In the genomic region with DNA sequence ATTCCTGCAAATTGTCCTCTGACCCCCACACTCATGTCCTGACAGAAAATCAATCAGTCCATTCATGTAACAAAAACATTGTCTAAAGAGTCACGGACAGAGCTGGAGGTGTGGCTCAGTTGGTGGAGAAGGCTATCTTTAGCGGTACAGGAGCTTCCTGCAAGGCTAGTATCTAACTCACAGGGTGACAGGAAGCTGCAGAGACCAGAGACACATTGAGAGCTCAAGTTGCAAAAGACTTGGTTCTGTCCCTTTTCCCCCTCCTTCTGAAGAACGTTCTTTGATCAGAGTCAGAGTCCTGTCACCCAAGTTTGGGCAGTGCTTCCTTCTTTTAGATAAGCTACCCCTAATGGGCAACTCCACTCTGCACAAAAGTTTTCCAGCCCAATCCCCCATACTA, we compare ENCODE assay signal across 26 mouse cellular contexts. TPM values are rescaled to one million over a fixed set of nuclear protein-coding genes. Genes with fewer than 3 reads are reported as not detected.
DNase-seq lines count a peak whose midpoint lies in the region; ATAC-seq lines count a peak whose summit lies in the region.
"Had no signal": no experiment of that assay in that cellular context is flagged by ENCODE, and none has a peak within 500 bp of the region (broad histone marks: within the 10 kb centered on the region; RNA-seq: fewer than 3 reads in every experiment).

No protein-coding gene starts in this region.

- no peak overlapping the region for H3K4me2 ChIP-seq in intestine, embryonic 16.5 days (ENCODE audit: low read depth, low read length)
- no peak overlapping the region for H3K4me2 ChIP-seq in heart, embryonic 12.5 days
- H3K4me2 ChIP-seq: forebrain, embryonic 13.5 days; heart, embryonic 15.5 days; hindbrain, embryonic 13.5 days had no signal

- no peak for ATAC-seq in intestine, embryonic 16.5 days
- ATAC-seq in monocyte, adult 5-6 weeks (replicated peaks; ENCODE audit: insufficient number of reproducible peaks, low FRiP score, low TSS enrichment, poor library complexity, severe bottlenecking), result peak; percentile 32
- ATAC-seq in heart, embryonic 12.5 days (ENCODE audit: insufficient number of reproducible peaks, low FRiP score), result no peak
- ATAC-seq: activated CD4-positive, CD25-positive, alpha-beta regulatory T cell, adult 4 months; forebrain, embryonic 13.5 days; hindbrain, postnatal 0 days had no signal

- H3K4me3 ChIP-seq in intestine, embryonic 16.5 days (ENCODE audit: low read length), result no peak overlapping the region
- no peak overlapping the region for H3K4me3 ChIP-seq in heart, embryonic 12.5 days
- H3K4me3 ChIP-seq: embryonic facial prominence, embryonic 10.5 days; forebrain, embryonic 13.5 days; heart, embryonic 10.5 days; heart, embryonic 15.5 days; hindbrain, embryonic 13.5 days had no signal

- H3K4me1 ChIP-seq in intestine, embryonic 16.5 days (ENCODE audit: control insufficient read depth, insufficient read depth, low read length), result peaks cover 23% of the 10 kb centered on the region
- H3K4me1 ChIP-seq in heart, embryonic 12.5 days (replicated peaks), result peaks cover 19% of the 10 kb centered on the region

- H3K36me3 ChIP-seq in intestine, embryonic 16.5 days (ENCODE audit: control insufficient read depth, insufficient read depth, low read length), result no peaks in the 10 kb centered on the region
- no peaks in the 10 kb centered on the region for H3K36me3 ChIP-seq in heart, embryonic 12.5 days
- H3K36me3 ChIP-seq: embryonic facial prominence, embryonic 10.5 days; heart, embryonic 10.5 days; heart, embryonic 15.5 days; hindbrain, embryonic 13.5 days had no signal

- H3K9ac ChIP-seq in intestine, embryonic 16.5 days (ENCODE audit: low read depth, low read length), result no peak overlapping the region
- no peak overlapping the region for H3K9ac ChIP-seq in heart, embryonic 12.5 days
- H3K9ac ChIP-seq: forebrain, embryonic 13.5 days; heart, embryonic 15.5 days; hindbrain, embryonic 13.5 days had no signal

- DNase-seq in 416B (ENCODE audit: low read depth), result peak; percentile 94
- peak; percentile 7 for DNase-seq in T-cell, adult 2 months (ENCODE audit: low spot score)
- DNase-seq in adrenal gland, adult 2 months, result no peak
- no peak for DNase-seq in kidney, postnatal 14 days
- DNase-seq in adrenal gland, postnatal 4 days (ENCODE audit: low spot score in 2 of 2), result no peak
- DNase-seq: adrenal gland, adult 8-10 months; adrenal gland, postnatal 36 days; cerebellum, adult 11-12 months; cerebellum, adult 9-11 months; cerebellum, postnatal 36 days; gastrocnemius, postnatal 36 days; heart, adult 18-20 months; heart, postnatal 14 days had no signal

- 16% methylated on average over 3 of the region's 3 CpGs for WGBS in intestine, embryonic 16.5 days
- WGBS in heart, embryonic 12.5 days, result 6% methylated on average over 3 of the region's 3 CpGs

- H3K27ac ChIP-seq in intestine, embryonic 16.5 days (ENCODE audit: low read length), result peak overlapping the region; percentile 53
- H3K27ac ChIP-seq in heart, embryonic 12.5 days (ENCODE audit: poor library complexity, severe bottlenecking), result no peak overlapping the region
- H3K27ac ChIP-seq: embryonic facial prominence, embryonic 10.5 days; forebrain, embryonic 13.5 days; heart, embryonic 10.5 days; heart, embryonic 15.5 days; hindbrain, embryonic 13.5 days; hindbrain, postnatal 0 days had no signal

- H3K27me3 ChIP-seq in intestine, embryonic 16.5 days (replicated peaks; ENCODE audit: control insufficient read depth, insufficient read depth, low read length), result no peaks in the 10 kb centered on the region
- H3K27me3 ChIP-seq in heart, embryonic 12.5 days (replicated peaks), result no peaks in the 10 kb centered on the region
- H3K27me3 ChIP-seq: forebrain, embryonic 13.5 days; heart, embryonic 15.5 days had no signal

- no peaks in the 10 kb centered on the region for H3K9me3 ChIP-seq in intestine, embryonic 16.5 days (ENCODE audit: control insufficient read depth, low read length)
- no peaks in the 10 kb centered on the region for H3K9me3 ChIP-seq in heart, embryonic 12.5 days (replicated peaks)
- H3K9me3 ChIP-seq: embryonic facial prominence, embryonic 10.5 days; forebrain, embryonic 13.5 days; heart, embryonic 10.5 days; heart, embryonic 15.5 days; hindbrain, embryonic 13.5 days had no signal

RNA-seq across cellular contexts. Expression of gene Elmo2, which starts 3.4 kb away (rescaled TPM):
- 63.5 and 67.2 TPM in 2 replicates for polyA plus RNA-seq in intestine, embryonic 16.5 days (2015; fragmentation: Nextera tagmentation; extraction: Ambion mirVana)
- total RNA-seq in monocyte, adult 5-6 weeks (2017), result 120 to 175 TPM (median 140 TPM) in 3 replicates
- total RNA-seq in adrenal gland, adult 2 months (2021), result 10 to 100 TPM; 19.8 to 31.4 TPM
- polyA plus RNA-seq in adrenal gland, adult 2 months (2012; rRNA removed), result 52.0 and 58.8 TPM in 2 replicates
- polyA plus RNA-seq in heart, embryonic 12.5 days (2016; fragmentation: Nextera tagmentation; extraction: Ambion mirVana), result 47.1 TPM in 2 replicates
- 10 to 100 TPM; 37.3 to 45.7 TPM for total RNA-seq in adrenal gland, postnatal 4 days (2021)

RNA-seq across cellular contexts. Expression of gene Zfp663, which starts 38.8 kb away (rescaled TPM):
- polyA plus RNA-seq in intestine, embryonic 16.5 days (2015; fragmentation: Nextera tagmentation; extraction: Ambion mirVana), result 0.45 and 0.64 TPM in 2 replicates
- total RNA-seq in monocyte, adult 5-6 weeks (2017), result not detected in 3 replicates
- total RNA-seq in adrenal gland, adult 2 months (2021), result not detected
- not detected in 2 replicates for polyA plus RNA-seq in adrenal gland, adult 2 months (2012; rRNA removed)
- polyA plus RNA-seq in heart, embryonic 12.5 days (2016; fragmentation: Nextera tagmentation; extraction: Ambion mirVana), result 0.08 TPM in 1 of 2 replicates, not detected in the other
- under 1 TPM in 1 of 2 experiments, not detected in 1; 0.34 TPM for total RNA-seq in adrenal gland, postnatal 4 days (2021)
- total RNA-seq: adrenal gland, adult 8-10 months; adrenal gland, postnatal 36 days; ES-E14; gastrocnemius, adult 8-10 months; gastrocnemius, postnatal 36 days; heart, adult 18-20 months; heart, postnatal 14 days; hematopoietic stem cell, adult 5-6 weeks had no signal
- polyA plus RNA-seq: activated CD4-positive, CD25-positive, alpha-beta regulatory T cell, adult 4 months had no signal

RNA-seq across cellular contexts. Expression of gene Slc35c2, which starts 42.0 kb away (rescaled TPM):
- 135 and 154 TPM in 2 replicates for polyA plus RNA-seq in intestine, embryonic 16.5 days (2015; fragmentation: Nextera tagmentation; extraction: Ambion mirVana)
- 40.2 to 52.6 TPM (median 47.2 TPM) in 3 replicates for total RNA-seq in monocyte, adult 5-6 weeks (2017)
- 10 to 100 TPM; 51.0 to 56.6 TPM for total RNA-seq in adrenal gland, adult 2 months (2021)
- polyA plus RNA-seq in adrenal gland, adult 2 months (2012; rRNA removed), result 87.4 and 87.6 TPM in 2 replicates
- 39.7 and 40.6 TPM in 2 replicates for polyA plus RNA-seq in heart, embryonic 12.5 days (2016; fragmentation: Nextera tagmentation; extraction: Ambion mirVana)
- 10 to 100 TPM; 48.2 to 48.7 TPM for total RNA-seq in adrenal gland, postnatal 4 days (2021)

RNA-seq across cellular contexts. Expression of gene Zfp334, which starts 58.4 kb away (rescaled TPM):
- 3.6 TPM in 2 replicates for polyA plus RNA-seq in intestine, embryonic 16.5 days (2015; fragmentation: Nextera tagmentation; extraction: Ambion mirVana)
- not detected in 3 replicates for total RNA-seq in monocyte, adult 5-6 weeks (2017)
- 1 to 10 TPM; 4.3 to 5.0 TPM for total RNA-seq in adrenal gland, adult 2 months (2021)
- polyA plus RNA-seq in adrenal gland, adult 2 months (2012; rRNA removed), result 1.1 and 1.3 TPM in 2 replicates
- 9.7 and 10.1 TPM in 2 replicates for polyA plus RNA-seq in heart, embryonic 12.5 days (2016; fragmentation: Nextera tagmentation; extraction: Ambion mirVana)
- total RNA-seq in adrenal gland, postnatal 4 days (2021), result 1 to 10 TPM; 8.9 to 9.1 TPM
- total RNA-seq: hematopoietic stem cell, adult 5-6 weeks had no signal

Comparison
In these comparisons a context has a peak if more than half of its experiments do, and no peak if none do; other contexts are left out.
1. DNase-seq: peak in 416B (single experiment) and T-cell, adult 2 months (single experiment); none in adrenal gland, adult 2 months (single experiment), kidney, postnatal 14 days (single experiment) and adrenal gland, postnatal 4 days (0 of 2).